Mouse (Mus musculus): ENCODE measurements around the gene Il17rb. TPM values are rescaled to one million over a fixed set of nuclear protein-coding genes. Genes with fewer than 3 reads are reported as not detected.

Il17rb gene
- under 1 TPM in 1 of 2 experiments, not detected in 1; 0.36 TPM for total RNA-seq (2021)
- long read RNA-seq, experiment 1: 0 reads
- long read RNA-seq, experiment 2, partial matches to known transcripts: 0 of 1 reads
- long read RNA-seq, experiment 2, other reads (novel, unspliced or antisense): 1 of 1 reads

- DNase-seq: peak; percentile 47 to 56
These were observed at the start of gene Il17rb, which contains the start of gene Chdh for GRCm38 (mm10) chr14:30008733-30009575. Gene Il17rb (minus strand): TSS chr14:30008896. Gene Chdh (plus strand): TSS chr14:30009023.

- DNase-seq: no peak
These were observed 47.5 kb upstream of the Il17rb start for GRCm38 (mm10) chr14:30056031-30056766.

GRCm38 (mm10) chr14:30054922-30055321, 46.2 kb upstream of the Il17rb start:
- DNase-seq: no peak

DNA sequence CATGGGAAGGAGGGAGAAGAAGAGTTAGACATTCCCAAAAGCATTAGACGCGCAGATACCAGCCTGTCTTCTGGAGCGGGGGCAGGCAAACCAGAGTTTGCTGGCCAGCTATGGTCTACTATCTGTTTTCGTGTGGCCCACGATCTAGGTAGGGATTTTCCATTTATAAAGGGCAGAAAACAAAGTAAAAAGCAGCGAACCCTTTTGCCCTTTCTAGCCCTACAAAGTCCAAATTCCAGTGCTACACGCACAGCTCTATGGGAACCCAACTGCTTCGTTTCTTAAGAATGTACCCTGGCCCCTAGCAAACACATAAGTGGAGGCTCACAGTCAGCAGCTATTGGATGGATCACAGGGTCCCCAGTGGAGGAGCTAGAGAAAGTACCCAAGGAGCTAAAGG, 41.6 kb upstream of the Il17rb start:
- DNase-seq: no peak

DNA sequence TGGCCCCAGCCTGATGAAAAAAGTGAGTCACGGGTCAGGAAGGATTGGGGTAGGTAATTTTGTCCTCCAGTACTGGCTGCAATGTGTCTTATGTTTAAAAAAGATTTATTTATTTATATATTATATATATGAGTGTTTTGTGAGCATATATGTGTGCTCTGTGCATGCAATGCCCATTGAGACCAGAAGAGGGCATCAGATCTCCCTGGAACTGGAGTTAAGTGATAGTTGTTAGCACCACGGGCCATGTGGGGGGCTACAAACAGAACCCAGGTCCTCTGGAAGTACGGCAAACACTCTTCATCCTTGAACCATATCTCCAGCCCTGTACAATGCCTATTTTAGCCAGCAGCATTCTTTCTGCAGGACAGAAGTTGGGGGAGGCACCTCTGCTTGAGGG, 39.4 kb upstream of the Il17rb start:
- DNase-seq: no peak

- no peak for DNase-seq
These were observed 38.3 kb upstream of the Il17rb start for GRCm38 (mm10) chr14:30046976-30047375.

GRCm38 (mm10) chr14:30045704-30046220, 37.1 kb upstream of the Il17rb start:
- DNase-seq: peak; percentile 30 to 37

DNA sequence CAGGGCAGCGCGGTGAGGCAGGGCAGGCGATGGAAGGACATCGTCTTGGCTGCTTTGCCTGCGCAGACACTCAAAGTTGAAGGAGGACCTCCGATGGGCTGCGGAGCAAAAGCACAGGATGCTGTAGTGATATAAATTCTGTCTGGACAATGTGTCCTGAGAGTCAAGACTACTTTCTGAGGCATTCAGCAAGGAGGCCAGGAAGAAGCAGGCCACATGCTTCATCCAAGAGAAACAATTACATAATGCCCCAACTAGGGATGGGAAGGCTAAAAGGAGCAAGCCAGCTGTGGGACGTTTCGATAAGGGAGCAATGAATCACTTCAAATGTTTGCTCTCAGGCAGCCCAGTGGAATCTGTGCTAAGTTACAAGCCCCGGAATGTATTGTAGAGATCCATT, 36.5 kb upstream of the Il17rb start:
- DNase-seq: peak; percentile 58 to 81

DNA sequence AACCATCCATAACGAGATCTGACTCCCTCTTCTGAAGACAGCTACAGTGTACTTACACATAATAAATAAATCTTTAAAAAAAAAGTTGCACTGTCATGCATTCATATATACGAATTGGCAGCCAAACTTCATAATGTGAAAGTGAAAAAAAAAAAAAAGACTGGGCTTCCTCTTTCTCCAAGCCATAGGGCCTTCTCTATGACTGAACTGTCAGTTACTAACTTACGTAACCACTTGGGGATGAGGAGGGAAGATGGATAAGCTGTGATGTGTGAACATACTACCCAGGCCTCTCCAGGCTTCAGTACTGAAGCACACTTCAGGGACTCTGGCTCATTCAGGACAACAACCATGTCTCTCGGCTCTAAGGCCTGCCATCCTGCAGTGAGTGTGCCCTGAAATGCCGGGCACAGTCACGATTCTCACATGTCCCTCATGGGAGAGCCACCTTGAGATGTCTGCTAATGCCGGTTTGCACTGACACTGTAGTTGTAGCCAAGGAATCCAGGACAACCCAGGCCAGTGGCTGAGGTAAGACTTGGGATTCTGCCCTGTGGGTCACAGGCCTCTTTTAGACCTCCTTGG, 34.8 kb upstream of the Il17rb start:
- DNase-seq: peak; percentile 41 to 44

DNA sequence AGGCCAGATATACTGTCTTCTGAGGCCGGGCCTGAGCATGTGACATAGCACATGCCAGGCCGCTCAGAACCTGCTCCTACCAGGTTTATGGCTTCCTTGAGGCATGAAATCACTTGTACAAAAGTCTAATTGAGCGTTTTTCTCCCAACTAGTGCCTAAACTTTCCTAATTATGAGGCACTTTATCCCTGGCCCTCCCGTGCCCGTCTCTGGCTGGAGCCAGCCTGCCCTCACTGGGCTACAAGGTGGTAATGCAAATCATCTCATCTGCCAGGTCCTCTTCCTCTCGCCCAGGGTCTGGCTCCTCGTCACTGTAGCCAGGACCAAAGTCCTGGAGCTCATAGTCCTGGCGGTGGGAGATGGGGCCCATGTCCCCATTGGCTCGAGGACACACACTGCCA, 33.1 kb upstream of the Il17rb start:
- DNase-seq: no peak

GRCm38 (mm10) chr14:30039413-30039812, 30.7 kb upstream of the Il17rb start:
- DNase-seq: no peak

- no peak for DNase-seq
These were observed 29.7 kb upstream of the Il17rb start for GRCm38 (mm10) chr14:30038431-30038830.

DNA sequence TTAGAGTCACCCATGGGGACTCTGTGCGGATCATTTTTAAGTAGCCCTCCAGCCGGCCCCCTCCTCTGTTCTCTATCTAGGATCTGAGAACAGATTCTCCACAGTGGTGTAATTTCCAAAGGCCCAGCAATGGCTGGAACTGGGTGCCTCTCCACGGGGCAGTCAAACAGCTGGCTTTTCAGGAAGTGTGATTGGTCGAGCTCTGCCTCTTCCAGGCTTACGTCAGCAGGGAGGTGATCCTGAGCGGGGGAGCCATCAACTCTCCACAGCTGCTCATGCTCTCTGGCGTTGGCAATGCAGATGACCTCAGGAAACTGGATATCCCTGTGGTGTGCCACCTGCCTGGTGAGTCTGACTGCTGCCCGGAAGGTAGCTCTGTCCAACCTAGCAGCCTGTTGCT, 24.7 kb upstream of the Il17rb start:
- no peak for DNase-seq

DNA sequence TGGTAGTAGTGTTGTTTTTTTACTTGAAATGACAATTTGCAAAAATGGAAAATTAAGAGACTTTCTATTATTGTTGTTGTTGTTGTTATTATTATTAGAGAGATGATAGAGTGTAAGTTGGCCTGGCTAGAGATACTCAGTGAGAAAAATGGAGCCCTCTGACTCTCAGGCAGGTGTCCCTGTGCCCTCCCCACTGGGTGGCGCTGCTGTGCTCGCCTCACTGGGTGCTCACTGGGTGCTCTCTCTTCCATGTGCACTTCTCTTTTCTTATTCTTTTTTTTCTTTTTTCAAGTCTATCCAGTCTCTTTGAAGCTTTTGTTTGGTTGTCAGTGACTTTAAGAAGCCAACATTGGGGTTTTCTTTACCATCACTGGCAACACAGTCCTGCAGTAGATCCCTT, 18.7 kb upstream of the Il17rb start:
- DNase-seq: no peak

- no peak for DNase-seq
These were observed 15.7 kb upstream of the Il17rb start for GRCm38 (mm10) chr14:30024387-30024786.

DNA sequence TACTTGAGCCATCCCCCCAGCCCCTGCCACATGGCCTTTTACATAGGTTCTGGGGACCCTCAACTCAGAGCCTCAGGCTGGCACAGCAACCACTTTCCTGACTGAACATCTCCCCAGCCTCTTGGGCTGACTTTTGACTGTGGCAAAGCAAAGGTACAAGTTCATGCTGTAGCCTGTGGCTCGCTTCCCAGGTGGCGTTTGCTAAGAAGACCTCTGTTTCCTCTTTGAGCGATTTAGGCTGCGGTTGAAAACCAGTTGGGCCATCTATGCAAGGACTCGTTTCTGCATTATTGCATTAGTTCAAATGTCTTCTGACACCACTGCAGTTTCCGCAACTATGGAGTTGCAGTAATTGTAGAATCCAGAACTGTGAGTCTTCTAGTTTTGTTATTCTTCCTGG, 13.8 kb upstream of the Il17rb start:
- no peak for DNase-seq

- DNase-seq: no peak
These were observed 11.3 kb upstream of the Il17rb start for GRCm38 (mm10) chr14:30019792-30020575.

- no peak for DNase-seq
These were observed 10.7 kb upstream of the Il17rb start for GRCm38 (mm10) chr14:30019375-30019774.

DNA sequence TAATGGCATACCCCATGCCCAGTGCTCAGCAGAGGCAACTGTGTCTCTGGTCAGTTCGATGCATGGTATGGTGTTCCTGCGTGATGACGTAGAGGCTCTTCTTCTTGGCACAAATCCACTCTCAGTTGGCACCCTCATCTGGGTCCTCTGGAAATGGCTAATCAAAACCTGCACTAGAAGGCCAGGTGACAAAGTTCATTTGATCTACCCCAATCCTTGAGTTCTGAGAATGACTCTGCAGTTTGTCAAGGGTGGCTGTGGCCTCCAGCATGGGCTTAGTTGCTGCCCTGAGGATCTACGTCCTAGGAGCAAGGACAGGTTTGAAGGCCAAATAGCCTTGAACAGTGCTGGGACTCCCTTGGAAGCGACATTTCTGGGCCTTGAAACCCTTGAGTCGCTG, 10.2 kb upstream of the Il17rb start:
- no peak for DNase-seq

- DNase-seq: no peak
These were observed 9.7 kb upstream of the Il17rb start for GRCm38 (mm10) chr14:30018463-30018801.

GRCm38 (mm10) chr14:30017794-30018462, 9.2 kb upstream of the Il17rb start:
- no peak for DNase-seq
